Mouse (Mus musculus) neutrophil, adult 65 days (primary cell): ENCODE results near the gene Gm14295. TPM values are rescaled to one million over a fixed set of nuclear protein-coding genes. Genes with fewer than 3 reads are reported as not detected.

Source experiments
- total RNA-seq: library from RNA; stranded (reverse); gene quantifications from 2 replicates; pipeline ENCODE4 v1.2.4, GENCODE M21; 2023

Gm14295 gene
- 0.38 TPM in 1 of 2 replicates, not detected in the other for total RNA-seq

GRCm38 (mm10) chr2:176798312-176798711 is at the start of gene Gm14295:
TSS of gene Gm14295 (plus strand) at chr2:176798612.

DNA sequence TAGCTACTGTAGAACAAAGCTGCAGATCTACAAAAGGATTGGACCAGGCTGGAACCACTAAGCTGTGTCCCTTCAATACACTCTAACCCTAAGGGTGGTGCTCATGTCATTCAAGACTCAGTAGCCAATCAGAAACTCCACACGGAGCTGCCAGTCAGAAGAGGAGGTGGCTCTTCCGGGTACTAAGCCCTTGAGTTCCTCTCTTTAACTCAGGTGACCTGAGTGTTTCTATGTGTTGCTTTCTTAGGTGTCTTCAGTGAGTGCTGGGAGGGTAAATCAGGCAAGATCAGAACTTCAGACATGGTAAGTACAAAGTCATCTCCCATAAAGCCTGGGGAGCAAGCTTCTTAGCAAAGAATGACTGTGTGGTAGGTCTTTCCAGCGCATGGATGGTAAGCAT is 32.4 kb downstream of the Gm14295 start, which contains the start of gene Gm14408:
Gene Gm14408 (plus strand): TSS at position 301 of the 400 bp plus-strand sequence.

Other genes starting within 250 kb of the Gm14295 start
- gene Gm14308, start 162.3 kb upstream of the Gm14295 start, total RNA-seq = not detected in 2 replicates
- 0.82 and 1.0 TPM in 2 replicates for gene Zfp973, start 128.1 kb upstream of the Gm14295 start, total RNA-seq
- 0.57 TPM in 1 of 2 replicates, not detected in the other for gene Gm14305, start 90.3 kb upstream of the Gm14295 start, total RNA-seq
- gene Gm14408, start 32.5 kb downstream of the Gm14295 start, total RNA-seq = not detected in 2 replicates
- gene Gm14296, start 129.2 kb downstream of the Gm14295 start, total RNA-seq = 0.25 TPM in 1 of 2 replicates, not detected in the other
- 0.88 TPM in 1 of 2 replicates, not detected in the other for gene Gm14419, start 202.3 kb downstream of the Gm14295 start, total RNA-seq